Mouse (Mus musculus) kidney, adult 9 months (tissue): ENCODE data around the gene Pde1c.
"Not testable (repeated sequence)": the region's sequence is repeated elsewhere in the genome, so short reads cannot be mapped to it uniquely, and the experiment has no call there.

Experiments
- DNase-seq: peaks from one replicate; pipeline ENCODE4 v3.0.0; 2022

The Pde1c gene

DNA sequence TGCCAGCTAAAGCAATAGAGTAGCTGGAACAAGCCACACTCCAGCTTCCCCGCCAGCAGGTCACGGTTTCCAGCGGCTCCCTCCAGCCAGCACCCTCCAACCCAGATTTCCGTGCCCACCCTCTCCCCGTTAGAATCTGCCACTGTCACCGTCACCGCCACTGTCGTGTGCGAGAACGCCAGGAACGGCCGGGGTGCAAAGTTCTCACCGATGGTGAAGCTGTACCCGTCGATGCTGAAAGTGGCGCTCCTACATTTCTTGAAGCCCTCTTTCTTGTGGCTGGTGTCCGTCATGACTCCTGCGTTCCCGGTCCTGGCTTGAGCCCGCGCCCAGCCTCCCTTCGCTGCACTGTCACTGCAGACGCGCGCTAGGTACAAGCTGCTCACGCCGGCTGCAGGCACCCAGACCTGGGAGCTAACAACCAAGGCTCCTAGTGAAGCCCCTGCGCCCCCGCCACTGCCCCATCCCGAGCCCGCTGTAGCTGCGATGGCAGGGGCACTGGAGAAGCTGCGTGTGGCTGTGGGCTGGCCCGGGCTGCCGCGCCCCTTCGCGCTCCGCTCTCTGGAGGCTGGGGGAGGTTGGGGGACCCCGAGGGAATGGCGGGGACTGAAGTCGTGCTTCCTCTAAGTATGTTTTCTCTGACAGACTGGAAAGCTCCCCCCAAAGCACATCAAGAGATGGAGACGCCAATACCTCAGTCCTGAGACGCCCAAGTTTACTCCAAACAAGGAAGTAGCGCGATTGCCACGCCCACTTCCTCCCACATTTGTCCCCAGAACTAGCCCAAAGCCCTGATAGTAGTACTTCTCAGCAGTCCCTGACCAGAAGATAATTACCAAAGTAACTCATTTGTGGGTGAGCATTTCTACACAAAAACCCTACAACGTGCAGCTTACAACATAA is at the start of gene Pde1c:
Gene Pde1c (minus strand): TSS at position 634 of the 903 bp plus-strand sequence.
- DNase-seq, result peak; percentile 22

DNA sequence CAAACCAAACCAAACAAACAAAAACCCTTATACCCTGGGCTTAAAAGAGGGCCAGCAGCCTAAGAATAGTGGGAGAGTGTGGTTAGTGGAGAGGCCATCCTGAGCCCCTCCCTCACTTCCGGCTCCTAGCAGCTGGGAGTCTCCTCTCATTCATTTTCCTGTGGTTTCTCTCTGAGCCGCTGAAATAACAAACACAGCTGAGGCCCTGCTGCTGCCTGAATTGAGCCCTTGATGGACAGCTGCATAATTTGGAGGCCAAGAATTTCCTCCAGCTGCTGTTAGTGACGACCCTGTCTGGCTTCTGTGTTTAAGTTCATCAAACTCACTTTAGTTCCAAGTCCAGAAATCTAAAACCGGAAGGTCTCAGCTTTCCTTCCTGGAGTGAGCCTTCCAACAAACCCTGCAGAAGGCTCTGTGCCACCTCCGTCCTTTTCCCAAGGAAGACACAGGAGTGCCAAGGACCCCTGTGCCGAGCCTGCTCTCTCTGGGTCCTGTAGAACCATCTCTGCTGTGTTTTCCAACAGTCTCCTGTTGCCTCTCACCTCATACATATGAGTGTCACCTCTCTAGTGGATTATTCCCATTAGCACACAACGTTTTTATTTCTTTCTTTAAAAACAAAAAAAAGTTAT is 48.2 kb upstream of the Pde1c start:
- DNase-seq, result peak; percentile 48

DNA sequence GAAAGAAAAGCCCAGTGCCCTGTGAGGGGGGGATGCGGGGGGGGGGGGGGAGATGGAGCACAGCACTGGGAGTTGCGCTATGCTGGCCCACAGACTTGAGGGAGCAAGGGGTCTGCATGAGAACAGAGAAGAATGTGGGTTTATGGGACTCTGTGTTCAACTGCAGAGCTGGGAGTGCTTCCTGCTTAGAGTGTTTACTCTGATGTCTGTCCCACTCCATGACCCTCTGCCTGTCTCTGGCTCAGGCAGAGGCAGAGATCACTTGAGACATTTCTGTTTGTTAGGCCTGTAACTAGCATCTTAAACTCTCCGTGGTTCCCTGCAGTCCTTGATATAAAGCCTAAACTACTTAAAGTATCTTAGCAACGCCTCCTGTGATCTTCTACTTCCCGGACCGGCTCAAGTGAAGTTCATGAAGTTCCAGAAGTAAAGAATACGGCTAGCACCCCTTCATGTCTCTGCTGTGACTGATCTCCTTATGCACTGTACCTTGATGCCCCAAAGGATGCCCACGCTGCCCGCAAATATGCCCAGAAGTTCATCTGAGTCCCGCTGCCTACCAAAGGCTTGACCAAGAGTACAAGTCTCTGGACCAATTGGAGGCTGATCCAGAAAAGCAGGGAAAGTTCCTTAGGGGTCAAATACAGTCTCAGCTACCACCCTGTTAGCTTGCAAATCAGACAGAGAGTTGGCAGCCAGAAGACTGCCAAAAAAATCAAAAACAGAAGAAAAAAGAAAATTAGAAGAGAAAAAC is 47.5 kb upstream of the Pde1c start:
- no peak for DNase-seq

DNA sequence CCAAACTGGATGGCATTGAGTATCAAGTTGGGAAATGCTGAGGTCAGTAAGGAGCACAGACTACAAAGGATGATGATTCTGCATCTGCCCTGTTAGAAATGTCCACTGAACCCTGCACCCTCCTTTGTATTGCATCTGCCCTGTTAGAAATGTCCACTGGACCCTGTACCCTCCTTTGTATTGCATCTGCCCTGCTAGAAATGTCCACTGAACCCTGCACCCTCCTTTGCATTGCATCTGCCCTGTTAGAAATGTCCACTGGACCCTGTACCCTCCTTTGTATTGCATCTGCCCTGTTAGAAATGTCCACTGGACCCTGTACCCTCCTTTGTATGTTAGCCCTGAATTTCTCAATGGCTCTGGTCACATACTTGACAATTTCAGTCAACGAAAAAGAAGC is 40.6 kb upstream of the Pde1c start:
- DNase-seq, result not testable (repeated sequence)

DNA sequence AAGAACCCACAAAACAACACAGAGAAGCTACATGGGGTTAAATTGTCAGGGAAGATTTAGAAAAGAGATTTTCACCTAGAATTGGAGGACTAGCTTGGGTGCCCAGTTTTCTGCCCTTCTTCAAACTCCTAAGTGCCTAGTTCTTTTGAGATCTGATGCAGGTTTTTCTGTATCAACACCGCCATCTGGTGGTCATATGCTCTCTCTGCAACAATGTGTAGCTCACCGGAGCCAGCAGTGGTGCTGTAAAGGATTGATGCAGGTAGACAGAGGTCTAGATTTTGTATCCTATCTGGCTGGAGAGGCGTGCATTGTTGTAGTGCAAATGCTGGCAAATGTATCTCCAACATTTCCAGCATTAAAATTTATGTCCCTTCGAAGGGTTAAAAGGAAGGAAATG is 39.4 kb upstream of the Pde1c start:
- peak; percentile 75 for DNase-seq

DNA sequence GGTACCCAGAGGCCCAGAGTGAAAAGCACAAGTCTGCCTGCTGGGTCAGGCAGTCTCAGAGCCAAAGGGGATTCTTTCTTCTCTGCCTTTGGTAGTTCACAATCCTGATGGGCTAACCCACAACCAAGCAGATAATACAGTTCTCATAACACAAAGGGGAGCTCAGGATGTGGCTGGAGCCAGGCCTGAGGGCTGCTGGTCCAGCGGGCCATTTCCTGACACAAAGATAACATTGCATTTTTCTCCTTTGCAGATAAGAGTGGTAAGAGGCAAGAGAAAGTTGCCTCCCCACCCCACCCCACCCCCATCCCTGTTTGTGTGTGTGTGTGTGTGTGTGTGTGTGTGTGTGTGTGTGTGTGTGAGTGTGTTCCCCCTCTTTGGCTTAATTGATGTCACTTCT is 10.7 kb upstream of the Pde1c start:
- no peak for DNase-seq

DNA sequence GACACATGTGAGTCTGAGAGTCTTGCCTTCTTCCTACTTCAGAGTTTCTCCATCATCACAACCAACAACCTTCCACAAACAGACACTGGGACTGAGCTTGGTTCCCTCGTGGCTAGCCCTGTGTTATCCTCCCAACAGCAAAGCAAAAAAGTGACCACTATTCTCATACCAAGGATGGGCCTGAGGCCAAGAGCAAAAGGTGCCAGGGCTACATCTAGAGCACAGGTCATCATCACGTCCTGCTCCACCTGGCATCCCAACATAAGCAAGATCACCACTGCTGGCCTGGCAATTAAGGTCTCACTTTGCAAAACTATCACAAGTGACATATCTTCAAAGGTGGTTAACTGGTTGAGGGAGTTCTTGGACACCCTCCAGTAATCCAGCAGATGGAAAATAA is 8.0 kb downstream of the Pde1c start:
- DNase-seq, result no peak

DNA sequence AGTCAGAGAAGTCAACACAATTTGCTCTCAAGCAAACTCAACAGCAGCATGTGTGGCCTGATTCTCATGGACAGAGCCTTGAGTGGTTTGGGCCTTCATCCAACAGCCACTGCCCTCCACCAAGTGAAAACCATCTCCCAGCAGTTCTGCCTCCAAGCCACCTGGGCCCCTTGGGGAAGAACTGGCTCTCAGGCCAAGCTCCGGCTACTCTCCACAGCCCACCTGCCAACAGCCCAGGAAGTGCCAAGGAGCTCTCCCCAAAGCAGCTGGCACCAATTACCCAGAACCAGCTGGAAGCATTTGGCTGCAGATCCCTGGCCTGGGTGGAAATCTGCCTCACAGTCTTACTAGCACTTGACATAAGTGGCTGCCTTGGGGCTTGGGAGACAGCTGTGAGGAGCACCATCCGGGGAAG is 8.4 kb downstream of the Pde1c start:
- no peak for DNase-seq

DNA sequence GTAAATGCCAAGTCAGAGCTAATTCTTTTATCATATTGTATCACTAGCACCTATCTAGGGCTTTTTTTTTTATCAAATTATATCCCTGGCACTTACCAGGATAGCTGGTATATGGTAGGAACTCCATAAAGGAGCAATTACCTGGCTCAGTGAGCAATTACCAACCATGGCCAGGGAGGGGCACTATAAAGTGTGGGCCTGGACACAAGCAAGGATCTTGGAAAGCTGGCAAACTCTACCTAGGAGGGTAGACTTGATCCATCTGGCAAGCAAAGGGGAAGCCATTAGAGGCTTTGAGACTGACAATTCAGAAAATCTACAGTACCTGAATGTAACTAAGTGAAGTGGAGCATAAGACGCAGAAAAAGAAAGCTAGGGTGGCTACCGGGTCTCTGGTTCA is 10.2 kb downstream of the Pde1c start:
- no peak for DNase-seq

DNA sequence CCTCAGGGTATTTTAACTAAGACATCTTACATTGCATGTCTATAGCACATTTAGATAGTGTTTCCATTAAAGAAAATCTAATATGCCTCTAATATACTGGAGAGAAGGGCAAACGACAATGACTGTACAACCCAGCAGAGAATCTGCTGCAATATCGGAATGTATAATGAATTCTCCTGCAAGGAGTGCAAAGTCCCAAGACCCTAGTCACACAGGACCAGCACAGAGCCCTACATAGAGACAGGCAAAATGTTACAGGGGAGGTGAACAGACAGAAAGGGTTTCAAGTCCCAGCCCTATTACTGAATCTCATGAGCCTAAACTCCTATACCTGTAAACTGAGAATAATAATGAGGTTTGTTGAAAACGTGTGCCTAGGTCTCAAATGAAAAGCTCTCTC is 13.1 kb downstream of the Pde1c start:
- no peak for DNase-seq

DNA sequence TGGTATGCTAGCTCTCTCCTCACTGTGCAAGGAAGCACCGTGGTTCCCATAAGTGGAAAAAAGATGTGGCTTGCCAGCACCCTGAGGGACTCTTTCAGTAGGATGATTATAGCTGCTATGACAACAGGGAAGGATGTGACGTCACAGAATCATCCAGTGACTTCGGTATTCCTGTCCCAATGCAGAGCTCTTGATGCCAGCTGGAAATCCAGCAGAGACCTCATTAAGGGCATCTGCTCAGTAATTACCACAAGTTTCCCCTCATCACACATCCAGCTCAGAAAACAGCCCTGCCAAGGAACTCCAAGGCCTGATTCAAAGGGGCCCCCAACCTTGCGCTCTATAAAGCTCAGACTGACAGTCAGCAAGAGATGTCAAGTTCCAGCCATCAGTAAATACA is 13.5 kb downstream of the Pde1c start:
- no peak for DNase-seq

DNA sequence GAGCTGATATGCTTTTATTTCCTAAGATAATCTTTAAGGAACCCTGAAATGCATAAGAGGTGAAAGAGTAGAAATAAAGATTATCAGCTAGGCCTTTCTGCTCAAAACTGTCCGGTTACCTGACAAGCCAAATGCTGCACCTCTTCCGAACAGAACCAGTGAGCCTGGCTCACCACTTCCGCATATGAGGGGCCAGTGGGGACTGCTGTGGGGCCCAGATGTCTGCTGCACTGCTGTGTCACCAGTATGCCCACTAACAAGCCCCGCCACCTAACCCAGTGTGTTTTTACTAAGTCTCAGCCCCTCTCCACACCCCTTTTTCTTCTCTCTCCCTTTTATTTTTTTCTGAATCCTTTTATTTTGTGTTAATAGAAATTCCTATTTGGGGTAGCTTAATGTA is 17.9 kb downstream of the Pde1c start:
- no peak for DNase-seq

DNA sequence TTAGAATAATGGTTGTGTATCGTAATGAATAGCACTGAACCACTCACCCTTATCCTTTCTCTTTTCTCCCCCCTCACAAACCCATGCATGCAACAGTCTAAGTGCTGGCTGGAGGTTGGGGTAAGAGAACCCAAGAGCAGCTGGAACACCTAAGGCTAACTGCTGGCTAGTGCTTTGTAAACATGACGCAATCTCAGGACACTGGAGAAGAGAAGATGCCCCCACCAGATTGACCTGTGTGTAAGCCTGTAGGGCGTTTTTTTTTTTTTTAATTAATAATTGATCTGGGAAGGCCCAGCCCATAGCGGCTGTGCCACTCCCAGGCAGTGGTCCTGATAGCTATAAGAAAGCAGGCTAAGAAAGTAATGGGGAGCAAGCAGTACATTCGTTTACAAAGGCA is 28.7 kb downstream of the Pde1c start:
- no peak for DNase-seq

DNA sequence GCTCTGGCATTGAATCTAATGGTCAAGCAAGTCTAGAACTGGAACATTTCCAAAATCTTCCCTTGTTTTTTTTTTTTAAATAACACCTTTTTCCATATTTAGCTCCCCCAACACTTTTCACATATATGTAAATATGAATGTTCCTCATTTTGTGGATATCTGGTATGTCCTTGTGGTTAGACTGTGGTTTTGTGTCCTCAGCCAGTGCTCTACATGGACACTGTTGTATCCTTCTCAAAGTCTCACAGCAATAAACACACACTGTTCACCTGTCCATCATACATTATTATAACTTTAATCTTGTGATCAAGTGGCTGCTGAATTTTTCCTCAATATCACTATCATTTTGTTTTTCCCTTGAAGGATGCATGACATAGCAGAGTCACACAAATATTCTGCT is 34.2 kb downstream of the Pde1c start:
- DNase-seq, result no peak

DNA sequence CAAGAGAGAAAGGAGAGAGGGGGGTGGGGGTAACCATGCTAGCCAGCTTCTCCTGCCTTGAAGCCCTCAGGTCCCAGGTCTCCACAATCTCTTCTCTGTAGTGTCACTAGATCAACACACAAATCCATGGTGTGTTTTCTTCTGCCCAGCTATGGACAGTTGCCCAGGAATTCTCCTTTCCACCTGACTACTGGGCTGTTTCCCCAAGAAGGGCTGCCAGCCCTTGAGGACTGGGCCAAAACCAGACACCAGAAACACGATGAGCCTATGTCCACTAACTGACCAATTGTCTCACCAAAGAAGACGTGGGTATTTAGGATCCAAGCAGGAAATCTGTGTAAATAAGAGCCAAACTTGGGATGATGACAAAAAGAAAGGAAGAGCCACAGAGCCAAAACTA is 36.6 kb downstream of the Pde1c start:
- no peak for DNase-seq

DNA sequence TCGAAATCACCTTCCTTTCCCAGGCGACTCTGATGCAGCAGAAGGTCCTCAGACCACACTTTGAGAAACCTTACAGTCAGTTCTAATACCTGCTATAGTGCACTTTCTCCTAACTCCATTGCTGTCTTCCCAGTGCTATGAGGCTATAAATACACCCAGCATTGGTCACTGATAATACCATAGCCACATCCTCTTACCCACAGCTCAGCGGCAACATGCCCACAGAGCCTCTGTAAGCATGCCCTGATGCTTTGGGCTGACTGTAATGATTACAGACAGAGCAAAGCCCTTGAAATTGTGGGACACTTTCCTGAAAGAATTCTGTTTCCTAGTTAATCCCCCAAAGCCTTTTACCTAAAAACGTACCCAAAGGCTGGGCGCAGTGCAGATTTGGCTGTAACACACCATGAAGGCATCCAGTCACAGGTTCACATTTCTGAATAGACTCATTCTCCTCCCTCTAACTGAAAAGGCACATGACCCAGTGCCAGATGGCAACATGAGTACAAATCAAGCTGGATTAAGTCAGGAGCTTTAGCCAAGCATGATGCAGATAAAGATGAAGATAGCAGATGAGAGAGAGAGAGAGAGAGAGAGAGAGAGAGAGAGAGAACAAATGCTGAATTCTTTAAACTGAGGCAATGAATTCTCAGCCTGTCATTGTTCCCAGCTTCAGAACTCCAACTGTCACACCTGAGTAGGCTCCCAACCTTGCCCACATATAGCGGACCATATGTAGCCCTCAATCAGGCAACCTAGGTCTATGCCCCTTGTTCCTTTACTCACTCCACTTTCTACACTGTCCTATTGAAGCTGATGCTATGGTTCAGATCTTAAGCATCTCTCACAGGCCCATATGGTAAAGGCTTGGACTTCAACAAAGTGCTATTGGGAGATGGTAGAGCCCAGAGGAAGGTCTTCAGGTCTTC is 44.7 kb downstream of the Pde1c start:
- DNase-seq, result no peak

DNA sequence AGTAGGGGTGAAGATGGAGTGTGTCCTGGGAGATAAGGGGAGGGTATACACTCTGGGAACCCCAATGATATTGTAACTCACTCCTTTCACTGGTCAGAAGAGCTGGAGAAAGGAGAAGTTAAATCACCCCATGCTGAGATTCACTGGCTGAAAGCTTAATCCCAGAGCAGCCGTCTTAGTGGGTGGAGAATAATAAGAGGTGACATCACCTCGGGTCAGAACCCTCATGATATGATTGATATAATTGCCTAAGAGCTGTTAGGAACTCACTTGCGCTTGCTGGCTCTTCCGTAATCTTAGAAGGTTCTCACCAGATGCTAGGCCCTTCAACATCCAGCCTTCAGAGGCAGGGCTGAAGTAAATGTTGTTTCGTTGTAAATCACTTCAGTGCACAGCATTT is 79.7 kb downstream of the Pde1c start:
- no peak for DNase-seq

DNA sequence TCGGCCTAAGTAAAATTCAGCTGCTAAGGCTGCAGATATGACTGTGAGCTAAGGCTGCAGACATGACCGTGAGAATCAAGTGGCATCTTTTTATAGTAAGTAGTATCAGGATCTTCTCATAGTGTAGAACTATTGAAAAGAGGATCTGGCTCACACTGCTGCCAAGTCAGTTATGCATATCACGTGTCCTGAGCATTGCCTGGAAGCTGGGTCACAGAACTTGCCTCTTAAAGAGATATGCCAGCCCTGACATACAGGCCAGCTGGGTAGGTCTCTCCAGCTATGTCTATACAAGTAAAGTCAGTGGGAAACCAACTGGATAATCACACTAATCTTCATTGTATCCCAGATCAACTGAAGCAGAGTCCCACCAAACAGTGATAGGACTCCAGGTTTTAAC is 83.8 kb downstream of the Pde1c start:
- no peak for DNase-seq

DNA sequence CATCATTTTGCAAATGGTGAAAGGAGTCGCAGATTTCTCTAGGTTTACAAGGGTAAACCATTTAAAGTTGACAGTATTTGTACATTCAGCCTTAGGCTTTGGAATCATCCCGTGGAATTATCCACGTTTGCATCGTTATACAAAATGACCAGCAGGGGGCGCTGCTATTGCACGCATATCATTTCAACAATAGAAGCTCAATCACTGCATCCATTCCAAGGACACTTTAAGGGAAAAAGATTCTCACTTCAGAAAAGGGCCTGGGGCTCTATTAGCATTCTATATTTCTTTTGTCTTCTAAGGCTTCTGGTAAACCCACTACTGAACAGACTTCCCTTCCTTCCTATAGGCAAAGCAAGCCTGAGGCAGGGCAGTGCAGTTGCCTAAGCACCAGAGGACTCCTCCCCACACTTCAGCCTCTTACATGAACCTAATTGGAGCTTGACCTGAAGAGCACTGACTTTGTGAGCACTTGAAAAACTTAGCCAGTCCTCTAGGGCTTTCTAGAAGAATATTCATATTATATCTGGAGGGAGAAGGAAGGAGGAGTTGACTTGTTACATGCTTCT is 87.9 kb downstream of the Pde1c start:
- peak; percentile 50 for DNase-seq

DNA sequence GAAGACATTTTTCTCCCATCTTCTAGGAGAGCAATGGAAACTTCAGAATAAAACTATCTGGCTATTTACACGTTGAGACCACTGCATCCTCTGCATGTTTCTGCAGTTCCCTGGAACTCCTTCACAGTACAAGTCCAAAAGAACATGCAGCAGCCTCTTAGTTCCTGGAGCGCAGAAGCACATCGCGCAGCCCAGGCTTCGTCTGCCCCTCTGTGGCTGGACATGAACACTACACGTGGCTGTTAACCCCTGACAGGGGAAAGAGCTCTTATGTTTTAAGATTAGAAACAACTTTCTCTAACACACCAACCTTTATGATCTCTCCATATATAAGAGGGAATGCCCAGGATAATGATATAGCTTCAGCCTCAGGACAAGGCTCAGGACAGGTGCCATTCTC is 92.3 kb downstream of the Pde1c start:
- peak; percentile 3 for DNase-seq

DNA sequence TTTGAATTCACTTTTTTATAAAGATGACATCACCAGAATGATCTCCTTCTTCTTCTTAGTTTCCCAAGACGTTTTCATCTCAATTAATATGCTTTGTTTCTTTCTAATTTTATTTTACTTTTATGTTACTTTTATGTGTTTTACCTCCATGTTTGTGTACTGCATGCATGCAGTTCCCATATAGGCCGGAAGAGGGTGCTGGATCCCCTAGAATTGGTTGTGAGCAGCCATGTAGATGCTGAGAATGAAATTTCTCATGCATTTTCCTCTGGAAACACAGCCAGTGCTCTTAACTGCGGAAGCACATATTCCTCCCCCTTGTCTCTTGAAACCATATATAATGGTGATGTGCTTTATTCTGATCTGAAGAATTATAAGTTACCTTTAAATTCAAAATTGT is 110.8 kb downstream of the Pde1c start:
- peak; percentile 6 for DNase-seq

DNA sequence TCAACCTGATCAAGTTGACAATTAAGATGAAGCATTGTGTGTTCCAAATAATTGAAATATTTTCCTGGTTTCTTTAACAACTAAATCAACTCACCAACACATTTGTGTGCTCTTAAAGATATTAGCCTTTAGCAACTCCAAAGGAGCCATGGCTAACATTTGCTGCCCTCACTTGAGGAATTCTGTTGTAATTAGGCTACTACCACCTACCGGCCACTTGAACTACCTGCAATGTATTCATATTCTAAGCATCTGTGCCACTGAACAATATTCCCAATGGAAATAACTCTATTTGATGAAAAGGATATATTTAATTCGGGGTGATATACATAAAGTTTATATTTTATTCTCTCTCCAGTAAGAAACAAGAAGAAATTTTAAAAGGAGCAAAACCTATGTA is 121.0 kb downstream of the Pde1c start:
- peak; percentile 12 for DNase-seq
